Mouse (Mus musculus) midbrain, embryonic 12.5 days (tissue): Measurements from ENCODE around the gene Hoxc9. TPM values are rescaled to one million over a fixed set of nuclear protein-coding genes. Genes with fewer than 3 reads are reported as not detected.

Experiments used
- ATAC-seq: fragments of 200-750 bp; cut with Nextera tagmentation; 2 replicates; pipeline ENCODE4 v1.8.0; 2017; ENCODE audit warnings: low read depth, moderate TSS enrichment, moderate library complexity; ENCODE audit not compliant: low FRiP score
- H3K27ac ChIP-seq: fragments of 300-500 bp; sonication (generic); replicated peaks from 2 replicates; pipeline ENCODE4 v1.5.1; 2016; ENCODE audit warnings: mild to moderate bottlenecking
- H3K27me3 ChIP-seq: fragments of 300-500 bp; sonication (generic); 2 replicates; pipeline ENCODE4 v1.6.1; 2016; ENCODE audit warnings: mild to moderate bottlenecking
- H3K36me3 ChIP-seq: fragments of 300-500 bp; sonication (generic); 2 replicates; pipeline ENCODE4 v1.6.1; 2016
- H3K4me1 ChIP-seq: fragments of 300-500 bp; sonication (generic); 2 replicates; pipeline ENCODE4 v1.6.1; 2016
- H3K4me2 ChIP-seq: fragments of 300-500 bp; sonication (generic); replicated peaks from 2 replicates; pipeline ENCODE4 v1.6.1; 2016; ENCODE audit warnings: mild to moderate bottlenecking, moderate library complexity
- H3K4me3 ChIP-seq: fragments of 300-500 bp; sonication (generic); 2 replicates; pipeline ENCODE4 v1.5.1; 2016; ENCODE audit warnings: mild to moderate bottlenecking
- H3K9ac ChIP-seq: fragments of 300-500 bp; sonication (generic); replicated peaks from 2 replicates; pipeline ENCODE4 v1.6.1; 2016; ENCODE audit warnings: mild to moderate bottlenecking, moderate library complexity
- H3K9me3 ChIP-seq: fragments of 300-500 bp; sonication (generic); 2 replicates; pipeline ENCODE4 v1.6.1; 2016; ENCODE audit warnings: mild to moderate bottlenecking
- WGBS: fragments of 180-500 bp; shearing (Covaris S2); methylation state at CpG from one replicate; pipeline ENCODE4 v1.1.7; 2016; 5-methylcytosine and 5-hydroxymethylcytosine counted together
- polyA plus RNA-seq: library from polyadenylated mRNA; unstranded; fragments of >200 nt; fragmentation: Nextera tagmentation; extraction: Ambion mirVana; gene quantifications from 2 replicates; pipeline ENCODE4 v1.2.1, GENCODE M21; 2016

Hoxc9 gene
- polyA plus RNA-seq, 1 experiment from 2014 or later, result not detected

DNA sequence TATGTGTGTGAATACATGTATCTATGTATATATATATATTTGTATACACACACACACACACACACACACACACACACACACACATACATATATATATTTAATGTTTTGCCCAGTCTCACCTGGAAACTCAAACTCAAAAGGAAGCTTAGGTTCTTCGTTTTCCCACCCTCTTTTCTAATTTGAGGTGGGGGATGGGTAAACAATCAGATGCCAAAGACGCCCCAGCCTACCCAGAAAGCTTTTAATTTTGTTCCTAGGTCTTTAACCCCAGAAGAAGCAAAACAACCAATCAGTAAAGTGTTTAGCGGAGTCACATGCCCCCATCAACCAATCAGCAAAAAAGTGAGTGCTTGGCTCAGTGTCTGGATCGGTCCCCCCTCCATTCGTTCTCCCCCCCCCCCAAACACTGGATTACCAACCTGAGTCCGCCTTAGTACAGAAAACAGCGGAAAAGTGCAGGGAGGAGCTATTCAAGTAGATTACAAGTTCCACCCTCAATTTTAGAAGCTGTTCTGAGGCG lies 44.7 kb downstream of the Hoxc9 start:
- Histone ChIP-seq H3K4me3 (no peak overlapping the region), H3K27me3 (peaks cover 98% of the 10 kb centered on the region), H3K9me3 (no peaks in the 10 kb centered on the region), H3K4me1 (no peaks in the 10 kb centered on the region), H3K36me3 (no peaks in the 10 kb centered on the region), H3K4me2 (no peak overlapping the region), H3K9ac (no peak overlapping the region), H3K27ac (no peak overlapping the region)
- WGBS, result under 1% methylated on average over 8 of the region's 8 CpGs
- no peak for ATAC-seq

DNA sequence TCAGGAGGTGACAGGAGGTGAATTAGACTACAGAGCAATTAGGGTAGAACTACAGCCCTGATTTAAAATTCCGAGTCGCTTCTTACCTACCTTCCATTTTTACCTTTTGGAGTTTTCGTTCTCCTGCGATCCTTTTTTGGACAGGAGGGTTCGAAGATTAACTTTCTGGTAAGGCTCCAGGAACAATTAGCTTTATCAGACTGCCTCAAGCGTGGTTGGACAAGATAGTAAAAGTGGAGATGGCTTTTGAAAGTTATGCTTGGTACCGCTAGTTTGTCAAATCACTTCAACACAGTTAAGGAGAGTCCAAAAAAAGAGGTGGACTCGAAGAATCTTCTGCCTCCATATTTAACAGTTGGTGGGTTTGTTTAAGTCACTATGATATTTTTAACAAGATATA lies 45.3 kb downstream of the Hoxc9 start:
- 8% methylated on average over 8 of the region's 8 CpGs for WGBS
- H3K4me3 ChIP-seq, result no peak overlapping the region
- H3K4me2 ChIP-seq, result no peak overlapping the region
- H3K36me3 ChIP-seq, result no peaks in the 10 kb centered on the region
- H3K27me3 ChIP-seq, result peaks cover 98% of the 10 kb centered on the region
- no peaks in the 10 kb centered on the region for H3K4me1 ChIP-seq
- no peak overlapping the region for H3K27ac ChIP-seq
- no peaks in the 10 kb centered on the region for H3K9me3 ChIP-seq
- ATAC-seq, result no peak
- H3K9ac ChIP-seq, result no peak overlapping the region

DNA sequence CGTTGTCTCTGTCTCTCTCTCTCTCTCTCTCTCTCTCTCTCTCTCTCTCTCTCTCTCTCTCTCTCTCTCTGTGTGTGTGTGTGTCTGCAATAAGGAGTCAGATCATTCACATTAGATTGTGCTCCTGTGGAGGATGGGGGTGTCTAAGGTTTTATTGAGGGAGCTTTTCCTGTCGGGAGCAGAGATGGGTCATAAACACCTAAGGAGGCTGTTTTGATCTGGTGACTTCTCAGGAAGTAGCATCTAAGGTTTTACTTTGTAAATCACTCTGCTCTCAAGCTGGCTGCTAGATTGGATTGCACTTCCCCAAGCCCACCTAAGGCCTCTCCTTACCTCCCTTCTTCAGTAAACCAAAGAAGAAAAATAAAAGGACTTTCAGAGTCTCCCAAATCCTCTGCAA lies 47.9 kb downstream of the Hoxc9 start:
- Histone ChIP-seq H3K27ac (no peak overlapping the region), H3K27me3 (peaks cover 98% of the 10 kb centered on the region), H3K4me2 (no peak overlapping the region), H3K36me3 (no peaks in the 10 kb centered on the region), H3K4me1 (no peaks in the 10 kb centered on the region), H3K4me3 (no peak overlapping the region), H3K9ac (no peak overlapping the region), H3K9me3 (no peaks in the 10 kb centered on the region)
- no peak for ATAC-seq
- 11% methylated on average over 2 of the region's 2 CpGs for WGBS

DNA sequence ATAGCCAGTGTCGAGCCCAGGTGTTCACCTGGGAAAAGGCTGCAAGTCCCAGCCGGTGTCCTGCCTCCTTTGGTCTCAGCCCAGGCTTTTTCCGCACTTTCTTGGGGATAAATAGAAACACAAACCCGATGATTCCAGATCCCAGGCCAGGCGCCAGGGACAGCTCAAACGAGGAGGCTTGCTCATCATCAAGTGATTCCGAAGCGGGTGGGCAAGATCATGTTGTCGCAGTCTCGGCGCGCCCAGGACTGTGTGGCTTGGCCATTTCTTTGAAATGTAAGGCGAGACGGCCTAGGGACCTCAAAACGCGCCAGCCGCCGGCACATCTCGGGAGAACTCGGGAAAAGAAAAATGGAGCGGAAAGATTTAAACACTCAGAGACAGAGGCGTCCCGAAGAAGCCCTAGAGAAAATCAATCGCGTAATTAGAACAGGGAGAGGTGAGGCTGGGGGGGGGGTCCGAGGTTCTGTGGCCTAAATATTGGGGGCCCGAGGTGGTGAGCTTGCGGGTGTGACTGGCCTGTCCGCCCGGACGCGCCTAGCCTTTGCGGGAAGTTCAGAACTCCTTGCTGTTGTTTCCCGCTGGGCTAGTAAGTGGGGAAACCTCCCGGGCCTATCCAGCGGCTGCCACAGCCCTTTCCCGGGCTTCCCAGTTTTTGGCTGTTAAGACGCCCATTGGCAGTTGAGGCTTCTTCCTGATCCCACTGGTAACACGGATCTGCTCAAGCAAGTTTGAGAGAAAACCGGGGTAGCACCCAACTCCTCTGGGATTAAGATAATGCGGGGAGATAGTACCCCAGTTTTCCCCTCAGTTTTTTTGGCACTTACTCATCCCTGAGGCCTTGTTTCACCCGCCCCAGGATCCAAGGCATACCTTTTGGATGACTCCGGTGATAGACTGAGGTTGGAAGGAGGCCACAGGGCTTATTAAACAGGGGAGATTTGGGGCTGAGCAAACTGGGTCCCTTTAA lies 51.3 kb downstream of the Hoxc9 start:
- H3K27ac ChIP-seq, result no peak overlapping the region
- no peak overlapping the region for H3K4me2 ChIP-seq
- peaks cover 91% of the 10 kb centered on the region for H3K27me3 ChIP-seq
- H3K4me3 ChIP-seq, result no peak overlapping the region
- H3K9ac ChIP-seq, result no peak overlapping the region
- ATAC-seq, result no peak
- WGBS, result under 1% methylated on average over 43 of the region's 43 CpGs
- no peaks in the 10 kb centered on the region for H3K9me3 ChIP-seq
- no peaks in the 10 kb centered on the region for H3K36me3 ChIP-seq
- no peaks in the 10 kb centered on the region for H3K4me1 ChIP-seq

DNA sequence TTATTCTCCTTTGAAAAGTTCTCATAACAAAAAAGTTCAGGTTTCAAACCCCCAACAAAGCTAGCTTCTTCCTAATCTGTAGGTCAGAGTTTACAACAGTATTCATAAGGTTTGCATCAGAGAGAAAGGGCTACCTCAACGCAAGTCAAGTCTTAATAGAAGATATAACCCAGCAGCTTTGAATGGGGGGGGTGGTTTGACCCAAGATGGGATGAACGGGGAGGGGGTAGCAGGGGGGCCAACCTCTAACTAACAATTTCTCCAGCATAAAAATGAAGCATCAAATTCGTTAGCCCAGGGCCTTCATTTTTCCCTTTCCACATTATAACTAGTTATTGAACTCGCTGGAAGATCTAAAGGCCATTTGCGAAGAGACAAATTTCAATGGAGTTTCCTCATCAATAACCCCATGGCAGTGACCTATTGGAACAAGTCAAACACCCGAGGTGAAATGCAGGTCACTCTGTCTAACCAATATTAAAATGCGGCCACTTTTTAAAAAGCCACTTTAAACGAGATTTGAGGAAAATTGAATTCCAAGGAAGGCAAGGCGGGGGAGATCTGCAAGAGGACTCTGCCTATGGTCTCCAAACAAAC lies 52.8 kb downstream of the Hoxc9 start:
- 12% methylated on average over 9 of the region's 9 CpGs for WGBS
- Histone ChIP-seq H3K4me1 (no peaks in the 10 kb centered on the region), H3K9me3 (no peaks in the 10 kb centered on the region), H3K27me3 (peaks cover 91% of the 10 kb centered on the region), H3K36me3 (no peaks in the 10 kb centered on the region), H3K4me3 (no peak overlapping the region), H3K4me2 (no peak overlapping the region), H3K9ac (no peak overlapping the region), H3K27ac (no peak overlapping the region)
- no peak for ATAC-seq

DNA sequence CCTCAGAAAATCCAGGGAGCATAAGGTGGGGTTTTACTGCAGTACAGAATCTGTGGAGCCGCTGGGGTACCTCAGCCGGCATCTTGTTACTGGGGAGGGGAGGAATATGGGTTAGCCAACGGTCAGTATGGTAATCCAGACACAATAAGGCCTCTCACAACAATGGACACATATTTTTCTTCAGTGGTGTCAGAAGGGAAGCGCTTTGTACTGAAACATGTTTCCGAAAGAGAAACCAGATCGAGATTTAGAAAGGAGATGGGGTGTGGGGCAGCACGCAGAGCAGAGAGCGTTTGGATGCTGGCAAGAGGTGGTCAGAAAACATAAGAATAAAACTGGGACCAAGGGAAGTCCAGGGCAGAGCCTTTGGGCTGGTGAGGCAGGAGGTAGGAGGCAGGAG lies 53.9 kb downstream of the Hoxc9 start:
- no peaks in the 10 kb centered on the region for H3K4me1 ChIP-seq
- no peak overlapping the region for H3K27ac ChIP-seq
- no peak overlapping the region for H3K9ac ChIP-seq

DNA sequence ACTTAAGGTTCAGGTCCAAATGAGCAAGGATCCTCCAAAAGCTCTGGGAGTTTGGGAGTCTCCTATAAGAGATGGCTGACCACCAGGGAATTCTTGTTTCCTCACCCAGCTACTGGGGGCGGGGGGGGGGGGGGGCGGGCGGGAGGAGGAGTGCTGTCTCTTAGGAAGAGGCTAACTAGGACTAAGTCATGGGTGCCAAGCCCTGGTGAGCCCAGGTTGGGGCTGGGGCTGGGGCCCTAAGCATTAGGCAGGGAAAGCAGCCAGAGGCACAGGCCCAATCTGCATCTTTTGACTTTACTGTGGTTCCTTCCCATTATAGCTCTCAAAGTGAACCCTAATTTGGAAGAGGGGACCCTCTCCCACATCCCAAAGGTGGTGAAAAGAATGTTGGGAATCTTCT lies 55.9 kb downstream of the Hoxc9 start:
- ATAC-seq, result no peak
- Histone ChIP-seq H3K27ac (no peak overlapping the region), H3K9ac (no peak overlapping the region), H3K4me1 (no peaks in the 10 kb centered on the region), H3K27me3 (peaks cover 93% of the 10 kb centered on the region), H3K36me3 (no peaks in the 10 kb centered on the region), H3K9me3 (no peaks in the 10 kb centered on the region), H3K4me3 (no peak overlapping the region), H3K4me2 (no peak overlapping the region)
- 0% methylated on average over 2 of the region's 3 CpGs for WGBS

More for the DNA sequence above, 53.9 kb downstream of the Hoxc9 start:
- Histone ChIP-seq H3K4me2 (no peak overlapping the region), H3K36me3 (no peaks in the 10 kb centered on the region), H3K9me3 (no peaks in the 10 kb centered on the region), H3K27me3 (peaks cover 91% of the 10 kb centered on the region), H3K4me3 (no peak overlapping the region)
- whole genome bisulfite sequencing, result 1% methylated on average over 8 of the region's 8 CpGs
- no peak for ATAC-seq

DNA sequence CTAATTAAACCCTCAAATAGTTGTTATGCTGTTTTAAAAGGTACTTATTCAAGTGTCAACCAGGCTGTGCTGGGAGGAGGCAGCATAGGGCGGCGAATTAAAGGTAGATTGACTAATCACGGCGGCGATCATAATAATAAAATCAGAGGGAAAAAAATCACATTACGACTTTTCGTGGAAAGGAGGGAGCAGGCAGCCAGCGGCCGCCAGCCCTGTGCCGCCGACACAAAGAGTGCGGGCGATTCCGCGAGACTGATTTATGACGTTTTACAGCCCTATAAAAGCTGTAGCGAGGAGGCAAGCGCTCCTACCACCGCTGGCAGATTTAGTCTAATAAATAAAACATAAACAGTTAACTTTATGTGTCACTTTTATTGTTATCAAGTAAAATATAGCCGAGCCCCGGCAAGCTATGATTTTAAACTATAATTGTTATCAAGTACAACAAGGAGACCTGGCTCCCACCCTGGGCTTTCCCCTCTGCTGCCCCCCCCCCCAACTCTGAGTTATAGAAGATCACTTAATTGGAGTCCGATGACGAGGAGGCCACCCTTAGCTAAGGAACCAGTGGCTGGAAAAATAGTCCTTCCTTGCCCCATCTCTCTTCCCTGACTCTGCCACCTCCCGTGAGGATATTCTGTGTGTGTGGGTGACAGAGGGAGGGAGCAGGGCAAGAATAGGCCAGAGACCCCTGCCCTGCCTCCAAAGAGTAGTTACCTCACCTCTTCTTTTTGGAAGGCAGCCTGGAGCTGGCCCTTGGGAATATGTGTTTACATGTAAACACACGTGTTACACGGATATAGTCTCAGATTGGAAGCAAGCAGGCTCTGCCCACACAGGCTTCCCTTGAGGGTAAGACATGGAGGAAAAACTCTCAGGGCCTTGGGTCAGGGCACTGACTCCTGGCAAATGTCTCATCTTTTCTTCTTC lies 56.7 kb downstream of the Hoxc9 start:
- WGBS, result 1% methylated on average over 26 of the region's 26 CpGs
- no peak for ATAC-seq
- Histone ChIP-seq H3K9me3 (no peaks in the 10 kb centered on the region), H3K27me3 (peaks cover 93% of the 10 kb centered on the region), H3K4me3 (no peak overlapping the region), H3K4me2 (no peak overlapping the region), H3K36me3 (no peaks in the 10 kb centered on the region), H3K27ac (no peak overlapping the region), H3K4me1 (no peaks in the 10 kb centered on the region), H3K9ac (no peak overlapping the region)

DNA sequence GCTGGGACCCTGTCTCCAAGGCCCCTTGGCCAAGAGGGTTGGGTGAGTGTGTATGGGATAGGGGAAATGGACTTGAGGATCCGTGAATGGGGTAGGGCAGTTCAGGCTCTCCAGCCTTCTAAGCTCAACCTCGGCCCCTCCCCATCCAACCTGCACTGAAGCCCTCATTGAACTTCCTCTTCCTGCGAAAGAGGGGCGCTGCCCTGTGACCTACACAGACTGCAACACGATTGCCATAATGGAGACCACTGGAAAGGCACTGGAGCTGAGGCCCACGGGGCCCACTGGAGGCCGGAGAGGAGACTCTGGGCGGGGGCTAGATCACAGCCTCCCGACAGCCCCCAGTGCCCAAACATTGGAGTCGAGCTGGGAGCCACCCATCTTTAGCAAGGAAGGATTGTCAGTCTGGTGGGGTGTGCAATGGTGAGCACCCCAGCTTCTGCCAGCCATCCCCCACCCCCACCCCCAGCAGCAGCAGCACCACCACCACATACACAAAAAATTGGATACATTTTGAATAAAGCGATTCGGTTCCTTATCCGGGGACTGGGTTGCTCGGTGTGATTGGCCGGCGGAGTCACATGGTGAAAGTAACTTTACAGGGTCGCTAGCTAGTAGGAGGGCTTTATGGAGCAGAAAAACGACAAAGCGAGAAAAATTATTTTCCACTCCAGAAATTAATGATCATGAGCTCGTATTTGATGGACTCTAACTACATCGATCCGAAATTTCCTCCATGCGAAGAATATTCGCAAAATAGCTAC lies 58.0 kb downstream of the Hoxc9 start:
- 1% methylated on average over 24 of the region's 24 CpGs for WGBS
- no peaks in the 10 kb centered on the region for H3K9me3 ChIP-seq
- H3K4me1 ChIP-seq, result no peaks in the 10 kb centered on the region
- ATAC-seq, result no peak
- H3K4me2 ChIP-seq, result peak overlapping the region; percentile 8; the same call in 1 of the 2 replicates
- no peak overlapping the region for H3K4me3 ChIP-seq
- no peak overlapping the region for H3K9ac ChIP-seq
- H3K27me3 ChIP-seq, result peaks cover 93% of the 10 kb centered on the region
- H3K36me3 ChIP-seq, result no peaks in the 10 kb centered on the region
- no peak overlapping the region for H3K27ac ChIP-seq
